Mouse (Mus musculus): Measurements from ENCODE around the gene Cass4. TPM values are rescaled to one million over a fixed set of nuclear protein-coding genes. Genes with fewer than 3 reads are reported as not detected.

Cass4 gene
- polyA plus RNA-seq, 1 experiment from 2014 or later = 0.16 TPM

- no peak overlapping the region for H3K4me3 ChIP-seq (ENCODE audit: low read depth, low read length)
- no peak overlapping the region for H3K4me2 ChIP-seq (ENCODE audit: low read depth, low read length)
- no peak overlapping the region for H3K27ac ChIP-seq (ENCODE audit: low read depth, low read length)
- H3K27me3 ChIP-seq (ENCODE audit: control insufficient read depth, insufficient read depth, low read length) = no peaks in the 10 kb centered on the region
- no peak for ATAC-seq (ENCODE audit: low read depth)
- H3K9me3 ChIP-seq (ENCODE audit: control insufficient read depth, low read length) = no peaks in the 10 kb centered on the region
- 0 out of 2 replicates have a peak, but pooled peaks cover 3% of the 10 kb centered on the region for H3K4me1 ChIP-seq (ENCODE audit: control insufficient read depth, insufficient read depth, low read length)
- H3K9ac ChIP-seq (replicated peaks; ENCODE audit: low read depth, low read length) = no peak overlapping the region
- no peaks in the 10 kb centered on the region for H3K36me3 ChIP-seq (ENCODE audit: control insufficient read depth, insufficient read depth, low read length)
- 34% methylated on average over 4 of the region's 4 CpGs for WGBS
Observed at GRCm38 (mm10) chr2:172413273-172413672, 19.7 kb downstream of the Cass4 start.

DNA sequence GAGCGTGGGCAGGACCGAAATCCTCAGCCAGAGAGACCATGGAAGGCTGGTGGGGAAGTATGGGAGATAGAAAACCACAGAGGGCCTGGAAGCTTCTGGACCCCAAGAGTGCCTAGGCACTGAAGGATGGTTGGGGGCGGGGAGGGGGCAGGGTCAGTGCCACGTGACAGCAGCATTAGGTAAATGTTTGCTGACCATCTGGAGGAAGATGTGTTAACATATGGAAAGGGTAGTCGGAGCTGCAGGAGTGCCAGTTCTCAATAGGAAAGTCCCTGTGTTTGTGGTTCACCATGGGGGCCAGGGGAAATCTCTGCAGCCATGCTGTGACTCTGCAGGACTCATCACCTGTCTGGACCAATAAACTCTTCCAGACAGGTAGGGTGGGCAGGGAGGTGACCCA is 20.3 kb downstream of the Cass4 start:
- H3K4me3 ChIP-seq (ENCODE audit: low read depth, low read length) = no peak overlapping the region
- 0 out of 2 replicates have a peak, but pooled peaks cover 3% of the 10 kb centered on the region for H3K4me1 ChIP-seq (ENCODE audit: control insufficient read depth, insufficient read depth, low read length)
- H3K36me3 ChIP-seq (ENCODE audit: control insufficient read depth, insufficient read depth, low read length) = no peaks in the 10 kb centered on the region
- 54% methylated on average over 5 of the region's 5 CpGs for WGBS
- no peaks in the 10 kb centered on the region for H3K9me3 ChIP-seq (ENCODE audit: control insufficient read depth, low read length)
- no peak for ATAC-seq (ENCODE audit: low read depth)
- no peak overlapping the region for H3K9ac ChIP-seq (replicated peaks; ENCODE audit: low read depth, low read length)
- no peak overlapping the region for H3K27ac ChIP-seq (ENCODE audit: low read depth, low read length)
- H3K27me3 ChIP-seq (ENCODE audit: control insufficient read depth, insufficient read depth, low read length) = no peaks in the 10 kb centered on the region
- H3K4me2 ChIP-seq (ENCODE audit: low read depth, low read length) = no peak overlapping the region

- 65% methylated on average over 12 of the region's 12 CpGs for WGBS
- H3K36me3 ChIP-seq (ENCODE audit: control insufficient read depth, insufficient read depth, low read length) = no peaks in the 10 kb centered on the region
- no peak overlapping the region for H3K4me2 ChIP-seq (ENCODE audit: low read depth, low read length)
- no peaks in the 10 kb centered on the region for H3K9me3 ChIP-seq (ENCODE audit: control insufficient read depth, low read length)
- no peak overlapping the region for H3K9ac ChIP-seq (replicated peaks; ENCODE audit: low read depth, low read length)
- H3K4me3 ChIP-seq (ENCODE audit: low read depth, low read length) = no peak overlapping the region
- H3K27me3 ChIP-seq (ENCODE audit: control insufficient read depth, insufficient read depth, low read length) = no peaks in the 10 kb centered on the region
- H3K4me1 ChIP-seq (ENCODE audit: control insufficient read depth, insufficient read depth, low read length) = 0 out of 2 replicates have a peak, but pooled peaks cover 3% of the 10 kb centered on the region
- no peak overlapping the region for H3K27ac ChIP-seq (ENCODE audit: low read depth, low read length)
- ATAC-seq (ENCODE audit: low read depth) = no peak
Observed at GRCm38 (mm10) chr2:172416218-172416617, 22.6 kb downstream of the Cass4 start.

- H3K9me3 ChIP-seq (ENCODE audit: control insufficient read depth, low read length) = no peaks in the 10 kb centered on the region
- no peaks in the 10 kb centered on the region for H3K36me3 ChIP-seq (ENCODE audit: control insufficient read depth, insufficient read depth, low read length)
- no peak overlapping the region for H3K27ac ChIP-seq (ENCODE audit: low read depth, low read length)
- no peak overlapping the region for H3K4me2 ChIP-seq (ENCODE audit: low read depth, low read length)
- H3K4me3 ChIP-seq (ENCODE audit: low read depth, low read length) = no peak overlapping the region
- 87% methylated on average over 5 of the region's 5 CpGs for WGBS
- H3K4me1 ChIP-seq (ENCODE audit: control insufficient read depth, insufficient read depth, low read length) = 0 out of 2 replicates have a peak, but pooled peaks cover 3% of the 10 kb centered on the region
- H3K27me3 ChIP-seq (ENCODE audit: control insufficient read depth, insufficient read depth, low read length) = no peaks in the 10 kb centered on the region
- ATAC-seq (ENCODE audit: low read depth) = no peak
- H3K9ac ChIP-seq (replicated peaks; ENCODE audit: low read depth, low read length) = no peak overlapping the region
Observed at GRCm38 (mm10) chr2:172416876-172417275, 23.3 kb downstream of the Cass4 start.

DNA sequence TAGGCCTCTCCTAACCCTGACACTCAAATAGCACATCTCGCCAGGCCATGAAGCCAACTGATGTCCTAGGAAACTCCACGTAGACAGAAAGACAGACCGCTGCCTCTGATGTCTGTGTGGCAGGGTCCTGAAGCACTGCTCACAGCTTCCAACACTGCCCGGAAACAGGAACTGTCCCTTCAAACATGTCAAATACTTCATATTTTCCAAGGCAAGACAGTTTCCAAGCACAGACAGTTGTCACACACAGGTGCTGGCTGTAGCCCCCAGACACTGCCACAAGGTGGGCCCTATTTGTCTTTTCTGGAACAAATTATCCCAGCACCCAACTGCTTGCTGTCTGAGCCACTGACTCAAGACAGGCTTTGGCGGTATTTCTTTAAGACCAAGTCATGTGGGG is 24.6 kb downstream of the Cass4 start:
- no peaks in the 10 kb centered on the region for H3K9me3 ChIP-seq (ENCODE audit: control insufficient read depth, low read length)
- no peak overlapping the region for H3K4me3 ChIP-seq (ENCODE audit: low read depth, low read length)
- H3K4me1 ChIP-seq (ENCODE audit: control insufficient read depth, insufficient read depth, low read length) = no peaks in the 10 kb centered on the region

DNA sequence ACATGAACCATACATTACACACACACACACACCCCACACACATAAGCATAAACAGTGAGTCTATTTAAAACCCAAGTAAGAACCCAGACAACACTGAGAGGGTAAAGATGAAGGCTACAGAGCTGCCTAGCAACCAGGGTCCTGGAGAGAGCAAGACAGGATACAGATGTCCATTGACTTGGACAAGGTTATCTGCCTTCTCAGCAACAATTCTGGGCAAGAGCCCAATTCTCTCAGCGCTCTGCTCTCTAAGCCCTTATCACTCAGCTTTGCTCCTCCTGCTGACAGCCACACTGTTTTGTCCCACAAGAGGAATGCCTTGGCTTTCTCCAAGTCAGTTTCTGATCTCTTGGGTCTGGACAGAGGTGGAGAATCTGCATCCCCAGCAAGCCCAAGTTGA is 37.0 kb downstream of the Cass4 start:
- no peak for ATAC-seq (ENCODE audit: low read depth)
- WGBS = 92% methylated on average over 1 of the region's 1 CpGs
- Histone ChIP-seq H3K4me1 (ENCODE audit: control insufficient read depth, insufficient read depth, low read length) (no peaks in the 10 kb centered on the region), H3K27me3 (ENCODE audit: control insufficient read depth, insufficient read depth, low read length) (no peaks in the 10 kb centered on the region), H3K36me3 (ENCODE audit: control insufficient read depth, insufficient read depth, low read length) (no peaks in the 10 kb centered on the region), H3K4me3 (ENCODE audit: low read depth, low read length) (no peak overlapping the region), H3K9ac (replicated peaks; ENCODE audit: low read depth, low read length) (no peak overlapping the region), H3K27ac (ENCODE audit: low read depth, low read length) (no peak overlapping the region), H3K9me3 (ENCODE audit: control insufficient read depth, low read length) (no peaks in the 10 kb centered on the region), H3K4me2 (ENCODE audit: low read depth, low read length) (no peak overlapping the region)

More for the DNA sequence above, 24.6 kb downstream of the Cass4 start:
- WGBS = 90% methylated on average over 5 of the region's 5 CpGs
- H3K4me2 ChIP-seq (ENCODE audit: low read depth, low read length) = no peak overlapping the region
- no peaks in the 10 kb centered on the region for H3K27me3 ChIP-seq (ENCODE audit: control insufficient read depth, insufficient read depth, low read length)
- ATAC-seq (ENCODE audit: low read depth) = no peak
- no peaks in the 10 kb centered on the region for H3K36me3 ChIP-seq (ENCODE audit: control insufficient read depth, insufficient read depth, low read length)
- no peak overlapping the region for H3K27ac ChIP-seq (ENCODE audit: low read depth, low read length)
- H3K9ac ChIP-seq (replicated peaks; ENCODE audit: low read depth, low read length) = no peak overlapping the region

GRCm38 (mm10) chr2:172433746-172434145 is 40.2 kb downstream of the Cass4 start:
- Histone ChIP-seq H3K4me1 (ENCODE audit: control insufficient read depth, insufficient read depth, low read length) (no peaks in the 10 kb centered on the region), H3K27me3 (ENCODE audit: control insufficient read depth, insufficient read depth, low read length) (no peaks in the 10 kb centered on the region), H3K27ac (ENCODE audit: low read depth, low read length) (no peak overlapping the region), H3K4me2 (ENCODE audit: low read depth, low read length) (no peak overlapping the region), H3K9ac (replicated peaks; ENCODE audit: low read depth, low read length) (no peak overlapping the region), H3K9me3 (ENCODE audit: control insufficient read depth, low read length) (no peaks in the 10 kb centered on the region), H3K4me3 (ENCODE audit: low read depth, low read length) (no peak overlapping the region), H3K36me3 (ENCODE audit: control insufficient read depth, insufficient read depth, low read length) (no peaks in the 10 kb centered on the region)
- WGBS = 62% methylated on average over 5 of the region's 5 CpGs
- ATAC-seq (ENCODE audit: low read depth) = no peak

DNA sequence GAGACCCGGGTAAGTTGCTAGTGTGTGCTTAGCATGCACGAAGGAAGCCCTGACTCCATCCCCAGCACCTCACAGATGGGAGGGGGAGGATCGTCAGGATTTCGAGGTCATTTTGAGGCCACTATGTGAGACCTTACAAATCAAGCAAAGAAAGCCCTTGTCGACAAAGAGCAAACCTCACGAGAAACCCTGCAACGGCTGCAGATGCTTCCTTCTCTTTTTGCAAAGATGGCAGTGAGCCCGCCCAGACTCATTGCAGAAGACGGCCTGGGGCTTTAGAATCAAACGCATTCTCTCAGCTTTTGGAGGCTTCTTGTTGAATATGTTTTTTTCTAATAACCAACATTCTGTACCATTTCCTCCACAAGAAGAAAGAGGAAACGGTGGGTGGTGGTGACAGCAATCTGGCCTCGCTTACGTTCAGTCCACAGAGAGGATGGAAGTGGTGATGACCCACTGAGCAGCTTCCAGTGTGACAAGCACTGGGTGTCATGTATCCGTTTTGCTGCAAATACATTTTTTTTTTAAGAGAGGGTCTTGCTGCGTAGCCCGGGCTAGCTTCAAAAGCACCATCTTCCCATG is 43.9 kb downstream of the Cass4 start:
- Histone ChIP-seq H3K36me3 (ENCODE audit: control insufficient read depth, insufficient read depth, low read length) (no peaks in the 10 kb centered on the region), H3K27ac (ENCODE audit: low read depth, low read length) (no peak overlapping the region), H3K27me3 (ENCODE audit: control insufficient read depth, insufficient read depth, low read length) (no peaks in the 10 kb centered on the region), H3K4me3 (ENCODE audit: low read depth, low read length) (no peak overlapping the region), H3K9ac (replicated peaks; ENCODE audit: low read depth, low read length) (no peak overlapping the region), H3K4me2 (ENCODE audit: low read depth, low read length) (no peak overlapping the region), H3K9me3 (ENCODE audit: control insufficient read depth, low read length) (no peaks in the 10 kb centered on the region), H3K4me1 (ENCODE audit: control insufficient read depth, insufficient read depth, low read length) (peaks cover 15% of the 10 kb centered on the region)
- WGBS = 65% methylated on average over 16 of the region's 16 CpGs
- no peak for ATAC-seq (ENCODE audit: low read depth)

GRCm38 (mm10) chr2:172439843-172440639 is 46.4 kb downstream of the Cass4 start, which contains the start of gene Rtf2:
TSS of gene Rtf2 (plus strand) at chr2:172440556.
- H3K4me3 ChIP-seq (ENCODE audit: low read depth, low read length) = peak within 1 kb of the TSS; percentile 64
- H3K9me3 ChIP-seq (ENCODE audit: control insufficient read depth, low read length) = no peaks in the 10 kb centered on the region
- WGBS = 2% methylated on average over 35 of the region's 35 CpGs
- H3K4me1 ChIP-seq (ENCODE audit: control insufficient read depth, insufficient read depth, low read length) = peaks cover 15% of the 10 kb centered on the region
- ATAC-seq (ENCODE audit: low read depth) = peak; percentile 98
- peak within 1 kb of the TSS; percentile 57 for H3K9ac ChIP-seq (replicated peaks; ENCODE audit: low read depth, low read length)
- no peaks in the 10 kb centered on the region for H3K27me3 ChIP-seq (ENCODE audit: control insufficient read depth, insufficient read depth, low read length)
- H3K4me2 ChIP-seq (ENCODE audit: low read depth, low read length) = peak within 1 kb of the TSS; percentile 63
- peak within 1 kb of the TSS; percentile 77; the same call in 1 of the 2 replicates for H3K27ac ChIP-seq (ENCODE audit: low read depth, low read length)
- no peaks in the 10 kb centered on the region for H3K36me3 ChIP-seq (ENCODE audit: control insufficient read depth, insufficient read depth, low read length)
